Mouse (Mus musculus): ENCODE results near the gene BC029722. TPM values are rescaled to one million over a fixed set of nuclear protein-coding genes. Genes with fewer than 3 reads are reported as not detected.

Gene BC029722
- polyA plus RNA-seq (2014; fragmentation: Illumina TruSeq; extraction: RNeasy Lipid Tissue Mini Kit (QIAGEN cat#74804); ENCODE audit: low read depth, low replicate concordance), result 15.5 TPM

DNA sequence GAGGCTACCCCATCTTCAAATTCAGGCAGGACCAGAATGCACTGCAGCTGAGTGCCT is at the start of gene BC029722:
Gene BC029722 (minus strand): TSS at position 35 of the 57 bp plus-strand sequence.

GRCm38 (mm10) chr2:155834732-155835131 is 15.5 kb upstream of the BC029722 start, which contains the start of gene Fam83c:
Gene Fam83c (minus strand): TSS chr2:155834854.

GRCm38 (mm10) chr2:155826630-155827424 is 7.6 kb upstream of the BC029722 start, which contains the start of gene Eif6:
Gene Eif6 (minus strand): TSS chr2:155826925.

GRCm38 (mm10) chr2:155774927-155775684 is 44.1 kb downstream of the BC029722 start, which contains the start of gene Mmp24:
Gene Mmp24 (plus strand): TSS chr2:155775342.

Other genes with a start within 250 kb of the BC029722 start
- 31.7 TPM for gene Gss, start 226.6 kb downstream of the BC029722 start, polyA plus RNA-seq (2014; fragmentation: Illumina TruSeq; extraction: RNeasy Lipid Tissue Mini Kit (QIAGEN cat#74804); ENCODE audit: low read depth, low replicate concordance)
- gene Myh7b, start 208.2 kb downstream of the BC029722 start, polyA plus RNA-seq (2014; fragmentation: Illumina TruSeq; extraction: RNeasy Lipid Tissue Mini Kit (QIAGEN cat#74804); ENCODE audit: low read depth, low replicate concordance), result not detected
- gene Trpc4ap, start 127.0 kb downstream of the BC029722 start, polyA plus RNA-seq (2014; fragmentation: Illumina TruSeq; extraction: RNeasy Lipid Tissue Mini Kit (QIAGEN cat#74804); ENCODE audit: low read depth, low replicate concordance), result 81.1 TPM
- gene Edem2, start 90.0 kb downstream of the BC029722 start, polyA plus RNA-seq (2014; fragmentation: Illumina TruSeq; extraction: RNeasy Lipid Tissue Mini Kit (QIAGEN cat#74804); ENCODE audit: low read depth, low replicate concordance), result 9.0 TPM
- gene Gm17581, start 83.6 kb downstream of the BC029722 start, polyA plus RNA-seq (2014; fragmentation: Illumina TruSeq; extraction: RNeasy Lipid Tissue Mini Kit (QIAGEN cat#74804); ENCODE audit: low read depth, low replicate concordance), result not detected
- gene Procr, start 68.3 kb downstream of the BC029722 start, polyA plus RNA-seq (2014; fragmentation: Illumina TruSeq; extraction: RNeasy Lipid Tissue Mini Kit (QIAGEN cat#74804); ENCODE audit: low read depth, low replicate concordance), result 1.3 TPM
- gene Mmp24, start 44.1 kb downstream of the BC029722 start, polyA plus RNA-seq (2014; fragmentation: Illumina TruSeq; extraction: RNeasy Lipid Tissue Mini Kit (QIAGEN cat#74804); ENCODE audit: low read depth, low replicate concordance), result not detected
- 5.1 TPM for gene Eif6, start 7.5 kb upstream of the BC029722 start, polyA plus RNA-seq (2014; fragmentation: Illumina TruSeq; extraction: RNeasy Lipid Tissue Mini Kit (QIAGEN cat#74804); ENCODE audit: low read depth, low replicate concordance)
- not detected for gene Fam83c, start 15.4 kb upstream of the BC029722 start, polyA plus RNA-seq (2014; fragmentation: Illumina TruSeq; extraction: RNeasy Lipid Tissue Mini Kit (QIAGEN cat#74804); ENCODE audit: low read depth, low replicate concordance)
- gene Uqcc1, start 110.9 kb upstream of the BC029722 start, polyA plus RNA-seq (2014; fragmentation: Illumina TruSeq; extraction: RNeasy Lipid Tissue Mini Kit (QIAGEN cat#74804); ENCODE audit: low read depth, low replicate concordance), result 78.5 TPM
- not detected for gene Gm15557, start 121.3 kb upstream of the BC029722 start, polyA plus RNA-seq (2014; fragmentation: Illumina TruSeq; extraction: RNeasy Lipid Tissue Mini Kit (QIAGEN cat#74804); ENCODE audit: low read depth, low replicate concordance)
- gene Gdf5, start 125.9 kb upstream of the BC029722 start, polyA plus RNA-seq (2014; fragmentation: Illumina TruSeq; extraction: RNeasy Lipid Tissue Mini Kit (QIAGEN cat#74804); ENCODE audit: low read depth, low replicate concordance), result not detected
- 1.3 TPM for gene Cep250, start 137.0 kb upstream of the BC029722 start, polyA plus RNA-seq (2014; fragmentation: Illumina TruSeq; extraction: RNeasy Lipid Tissue Mini Kit (QIAGEN cat#74804); ENCODE audit: low read depth, low replicate concordance)
- 1.7 TPM for gene 6430550D23Rik, start 188.6 kb upstream of the BC029722 start, polyA plus RNA-seq (2014; fragmentation: Illumina TruSeq; extraction: RNeasy Lipid Tissue Mini Kit (QIAGEN cat#74804); ENCODE audit: low read depth, low replicate concordance)
- 11.2 TPM for gene Ergic3, start 188.6 kb upstream of the BC029722 start, polyA plus RNA-seq (2014; fragmentation: Illumina TruSeq; extraction: RNeasy Lipid Tissue Mini Kit (QIAGEN cat#74804); ENCODE audit: low read depth, low replicate concordance)
- not detected for gene Fer1l4, start 233.5 kb upstream of the BC029722 start, polyA plus RNA-seq (2014; fragmentation: Illumina TruSeq; extraction: RNeasy Lipid Tissue Mini Kit (QIAGEN cat#74804); ENCODE audit: low read depth, low replicate concordance)
- 0.16 TPM for gene Spag4, start 245.7 kb upstream of the BC029722 start, polyA plus RNA-seq (2014; fragmentation: Illumina TruSeq; extraction: RNeasy Lipid Tissue Mini Kit (QIAGEN cat#74804); ENCODE audit: low read depth, low replicate concordance)